8 mouse cellular contexts compared by ENCODE assay signal in the genomic region with DNA sequence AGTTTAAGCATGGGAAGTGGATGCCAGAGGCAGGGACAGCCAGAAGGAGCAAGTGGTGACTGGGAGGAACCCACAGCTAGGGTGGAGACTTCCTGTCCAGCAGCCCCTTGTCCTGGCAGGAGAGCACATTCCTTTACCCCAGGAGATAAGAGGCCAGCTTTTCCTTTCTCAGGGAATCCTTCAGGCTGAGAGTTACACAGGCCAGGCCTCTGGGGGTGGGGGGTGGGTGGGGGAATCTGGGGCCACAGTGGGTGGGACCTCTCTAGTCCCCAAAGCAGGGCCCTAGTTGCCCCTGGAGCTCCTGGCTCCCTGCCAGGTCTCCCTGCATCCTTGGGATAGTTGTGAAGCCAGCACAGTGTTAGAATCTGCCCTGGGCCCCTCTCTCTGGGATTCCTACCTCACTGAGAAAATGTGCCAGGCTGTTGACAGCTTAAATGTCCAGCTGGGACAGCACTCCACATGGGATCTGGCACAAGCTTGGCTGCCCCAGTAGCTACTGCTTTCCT.
DNase-seq lines count a peak whose midpoint lies in the region; ATAC-seq lines count a peak whose summit lies in the region.

No protein-coding gene starts in this region.

- no peak for ATAC-seq in embryonic facial prominence, embryonic 15.5 days (ENCODE audit: insufficient number of reproducible peaks, low FRiP score, low TSS enrichment, low read depth)
- ATAC-seq in midbrain, embryonic 14.5 days (ENCODE audit: low FRiP score, low TSS enrichment): peak; percentile 38; the same call in 1 of the 2 replicates
- no peak for ATAC-seq in inflammation-experienced regulatory T-cells, adult 6 months
- ATAC-seq in erythroblast, adult 5-6 weeks (replicated peaks; ENCODE audit: low FRiP score, poor library complexity, severe bottlenecking): no peak

- no peaks in the 10 kb centered on the region for H3K9me3 ChIP-seq in embryonic facial prominence, embryonic 15.5 days (replicated peaks)
- H3K9me3 ChIP-seq in midbrain, embryonic 14.5 days (ENCODE audit: control insufficient read depth, low read length): no peaks in the 10 kb centered on the region

- DNase-seq in embryo, embryonic 10 days (ENCODE audit: low spot score): peak; percentile 60
- DNase-seq in embryo, embryonic 10.5 days (ENCODE audit: low spot score): no peak
- DNase-seq in heart, postnatal 25 days (ENCODE audit: low spot score): peak; percentile 78
- DNase-seq in kidney, postnatal 4 days: peak; percentile 65 to 72
- DNase-seq in midbrain, embryonic 14.5 days: peak; percentile 64

- H3K4me2 ChIP-seq in embryonic facial prominence, embryonic 15.5 days (replicated peaks): no peak overlapping the region
- H3K4me2 ChIP-seq in midbrain, embryonic 14.5 days (ENCODE audit: low read length): no peak overlapping the region

- no peak overlapping the region for H3K4me3 ChIP-seq in embryonic facial prominence, embryonic 15.5 days (replicated peaks)
- H3K4me3 ChIP-seq in midbrain, embryonic 14.5 days (replicated peaks; ENCODE audit: low read depth, low read length): no peak overlapping the region

- peaks cover 39% of the 10 kb centered on the region for H3K4me1 ChIP-seq in embryonic facial prominence, embryonic 15.5 days
- peaks cover 20% of the 10 kb centered on the region for H3K4me1 ChIP-seq in midbrain, embryonic 14.5 days (ENCODE audit: control insufficient read depth, insufficient read depth, low read length)

- peak overlapping the region; percentile 72 for H3K27ac ChIP-seq in embryonic facial prominence, embryonic 15.5 days (replicated peaks)
- peak overlapping the region; percentile 41; the same call in 1 of the 2 replicates for H3K27ac ChIP-seq in midbrain, embryonic 14.5 days (replicated peaks; ENCODE audit: low read depth, low read length)

- intact Hi-C loops in heart, postnatal 25 days (cut with DNase I): no loop called here

- no peak overlapping the region for H3K9ac ChIP-seq in embryonic facial prominence, embryonic 15.5 days
- no peak overlapping the region for H3K9ac ChIP-seq in midbrain, embryonic 14.5 days (replicated peaks; ENCODE audit: low read length)

- H3K36me3 ChIP-seq in embryonic facial prominence, embryonic 15.5 days: no peaks in the 10 kb centered on the region
- H3K36me3 ChIP-seq in midbrain, embryonic 14.5 days (ENCODE audit: control insufficient read depth, insufficient read depth, low read length): no peaks in the 10 kb centered on the region

- H3K27me3 ChIP-seq in embryonic facial prominence, embryonic 15.5 days: no peaks in the 10 kb centered on the region
- no peaks in the 10 kb centered on the region for H3K27me3 ChIP-seq in midbrain, embryonic 14.5 days (ENCODE audit: control insufficient read depth, insufficient read depth, low read length)
